Mouse (Mus musculus): Measurements from ENCODE around the gene Gm8334.
"Not testable (repeated sequence)": the region's sequence is repeated elsewhere in the genome, so short reads cannot be mapped to it uniquely, and the experiment has no call there.

The Gm8334 gene

GRCm38 (mm10) chrX:148615053-148615452 is at the start of gene Gm8334:
Gene Gm8334, minus strand, starts transcription at chrX:148615153.
- in situ Hi-C loops (cut with MboI, MseI): not testable (repeated sequence)

- in situ Hi-C loops (cut with MboI, MseI): not testable (repeated sequence)
Observed at GRCm38 (mm10) chrX:148663298-148663697, 48.3 kb upstream of the Gm8334 start, which contains the start of gene Gm15127. Gene Gm15127, plus strand, starts transcription at chrX:148663598.

Measured in T-helper 2 cell (primary cell).